Mouse (Mus musculus) midbrain, embryonic 13.5 days (tissue): Measurements from ENCODE around the gene Gapvd1. TPM values are rescaled to one million over a fixed set of nuclear protein-coding genes. Genes with fewer than 3 reads are reported as not detected.
"Not testable (repeated sequence)": the region's sequence is repeated elsewhere in the genome, so short reads cannot be mapped to it uniquely, and the experiment has no call there.

Experiments
- ATAC-seq: fragments of 200-750 bp; cut with Nextera tagmentation; 2 replicates; pipeline ENCODE4 v1.8.0; 2017; ENCODE audit warnings: mild to moderate bottlenecking, moderate TSS enrichment, moderate library complexity
- H3K27ac ChIP-seq: fragments of 300-500 bp; sonication (generic); 2 replicates; pipeline ENCODE4 v1.5.1; 2015; ENCODE audit warnings: inconsistent platforms, mild to moderate bottlenecking, moderate library complexity
- H3K27me3 ChIP-seq: fragments of 300-500 bp; sonication (generic); 2 replicates; pipeline ENCODE4 v1.6.1; 2015; ENCODE audit warnings: mild to moderate bottlenecking, inconsistent platforms
- H3K36me3 ChIP-seq: fragments of 300-500 bp; sonication (generic); 2 replicates; pipeline ENCODE4 v1.6.1; 2015; ENCODE audit warnings: mild to moderate bottlenecking, inconsistent platforms
- H3K4me1 ChIP-seq: fragments of 300-500 bp; sonication (generic); replicated peaks from 2 replicates; pipeline ENCODE4 v1.6.1; 2015; ENCODE audit warnings: inconsistent platforms
- H3K4me2 ChIP-seq: fragments of 300-500 bp; sonication (generic); replicated peaks from 2 replicates; pipeline ENCODE4 v1.6.1; 2015; ENCODE audit warnings: moderate library complexity, mild to moderate bottlenecking, inconsistent platforms
- H3K4me3 ChIP-seq: fragments of 300-500 bp; sonication (generic); replicated peaks from 2 replicates; pipeline ENCODE4 v1.5.1; 2015; ENCODE audit warnings: mild to moderate bottlenecking, inconsistent platforms
- H3K9ac ChIP-seq: fragments of 300-500 bp; sonication (generic); replicated peaks from 2 replicates; pipeline ENCODE4 v1.6.1; 2015; ENCODE audit warnings: mild to moderate bottlenecking, inconsistent platforms
- H3K9me3 ChIP-seq: fragments of 300-500 bp; sonication (generic); 2 replicates; pipeline ENCODE4 v1.6.1; 2016; ENCODE audit warnings: mild to moderate bottlenecking, inconsistent platforms
- WGBS: fragments of 180-500 bp; shearing (Covaris S2); methylation state at CpG from one replicate; pipeline ENCODE4 v1.1.7; 2015; 5-methylcytosine and 5-hydroxymethylcytosine counted together
- polyA plus RNA-seq: library from polyadenylated mRNA; unstranded; fragments of >200 nt; fragmentation: Nextera tagmentation; extraction: Ambion mirVana; gene quantifications from 2 replicates; pipeline ENCODE4 v1.2.1, GENCODE M21; 2015

Gapvd1 gene
- 123 and 126 TPM in 2 replicates for polyA plus RNA-seq

- Histone ChIP-seq H3K4me3 (peak within 1 kb of the TSS; percentile 95), H3K9me3 (no peaks in the 10 kb centered on the region), H3K9ac (peak within 1 kb of the TSS; percentile 97), H3K27me3 (no peaks in the 10 kb centered on the region), H3K4me2 (peak within 1 kb of the TSS; percentile 64), H3K36me3 (no peaks in the 10 kb centered on the region), H3K4me1 (peaks cover 29% of the 10 kb centered on the region), H3K27ac (peak within 1 kb of the TSS; percentile 98)
- ATAC-seq: 0 out of 2 replicates have a peak, but pooled peaks have one; percentile 53
- WGBS: 1% methylated on average over 13 of the region's 14 CpGs
Measured at GRCm38 (mm10) chr2:34754551-34755358, at the start of gene Gapvd1. Gene Gapvd1 (minus strand): TSS chr2:34755232.

GRCm38 (mm10) chr2:34804815-34805214 lies 49.8 kb upstream of the Gapvd1 start:
- H3K27me3 ChIP-seq: no peaks in the 10 kb centered on the region
- no peak overlapping the region for H3K4me3 ChIP-seq
- no peak for ATAC-seq
- H3K9ac ChIP-seq: no peak overlapping the region
- H3K4me1 ChIP-seq: peaks cover 19% of the 10 kb centered on the region
- H3K9me3 ChIP-seq: no peaks in the 10 kb centered on the region
- WGBS: 92% methylated on average over 1 of the region's 1 CpGs
- peaks cover 23% of the 10 kb centered on the region; the same call in 1 of the 2 replicates for H3K36me3 ChIP-seq
- H3K27ac ChIP-seq: no peak overlapping the region
- H3K4me2 ChIP-seq: no peak overlapping the region

- ATAC-seq: no peak
Measured at GRCm38 (mm10) chr2:34804172-34804571, 49.1 kb upstream of the Gapvd1 start.

DNA sequence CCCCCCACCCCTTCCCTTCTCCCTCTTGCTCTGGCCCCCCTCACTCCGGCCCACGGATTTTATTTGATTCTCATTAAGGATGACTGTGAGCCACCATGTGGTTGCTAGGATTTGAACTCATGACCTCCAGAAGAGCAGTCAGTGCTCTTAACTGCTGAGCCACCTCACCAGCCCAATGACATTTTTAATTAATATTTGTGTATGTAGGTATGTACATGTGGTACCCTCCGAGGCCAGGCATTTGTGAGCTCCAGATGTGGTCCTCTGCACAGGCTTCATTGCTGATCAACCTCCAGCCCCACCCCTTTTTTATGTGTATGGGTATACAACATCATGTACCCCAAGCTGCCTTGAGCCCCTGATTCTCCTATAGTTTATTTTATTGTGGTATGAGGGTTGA lies 48.7 kb upstream of the Gapvd1 start:
- Histone ChIP-seq H3K36me3 (peaks cover 19% of the 10 kb centered on the region; the same call in 1 of the 2 replicates), H3K4me3 (peak overlapping the region; percentile 26), H3K4me2 (peak overlapping the region; percentile 50), H3K9me3 (no peaks in the 10 kb centered on the region), H3K9ac (no peak overlapping the region), H3K27me3 (no peaks in the 10 kb centered on the region), H3K27ac (no peak overlapping the region), H3K4me1 (peaks cover 25% of the 10 kb centered on the region)
- 66% methylated on average over 3 of the region's 3 CpGs for WGBS
- ATAC-seq: no peak

More at GRCm38 (mm10) chr2:34804172-34804571, 49.1 kb upstream of the Gapvd1 start:
- Histone ChIP-seq H3K4me1 (peaks cover 21% of the 10 kb centered on the region), H3K4me3 (no peak overlapping the region), H3K9me3 (no peaks in the 10 kb centered on the region), H3K4me2 (peak overlapping the region; percentile 50; the same call in 1 of the 2 replicates), H3K9ac (no peak overlapping the region), H3K27ac (no peak overlapping the region), H3K27me3 (no peaks in the 10 kb centered on the region), H3K36me3 (peaks cover 23% of the 10 kb centered on the region; the same call in 1 of the 2 replicates)
- 96% methylated on average over 2 of the region's 2 CpGs for WGBS

GRCm38 (mm10) chr2:34802565-34803245 lies 47.7 kb upstream of the Gapvd1 start:
- peak overlapping the region; percentile 73 for H3K4me2 ChIP-seq
- ATAC-seq: peak; percentile 58; the same call in 1 of the 2 replicates
- peak overlapping the region; percentile 84 for H3K9ac ChIP-seq
- H3K36me3 ChIP-seq: peaks cover 14% of the 10 kb centered on the region; the same call in 1 of the 2 replicates
- H3K27ac ChIP-seq: peak overlapping the region; percentile 89
- peaks cover 25% of the 10 kb centered on the region for H3K4me1 ChIP-seq
- not testable (repeated sequence) for H3K9me3 ChIP-seq, H3K27me3 ChIP-seq
- under 1% methylated on average over 26 of the region's 32 CpGs for WGBS
- peak overlapping the region; percentile 68 for H3K4me3 ChIP-seq

GRCm38 (mm10) chr2:34801516-34802482 lies 46.8 kb upstream of the Gapvd1 start:
- Histone ChIP-seq H3K4me2 (peak overlapping the region; percentile 73), H3K9ac (peak overlapping the region; percentile 84), H3K9me3 (no peaks in the 10 kb centered on the region), H3K4me3 (peak overlapping the region; percentile 68), H3K27me3 (no peaks in the 10 kb centered on the region), H3K36me3 (peaks cover 11% of the 10 kb centered on the region; the same call in 1 of the 2 replicates), H3K27ac (peak overlapping the region; percentile 89), H3K4me1 (peaks cover 25% of the 10 kb centered on the region)
- peak; percentile 97 for ATAC-seq
- 5% methylated on average over 39 of the region's 39 CpGs for WGBS

- Histone ChIP-seq H3K9ac (no peak overlapping the region), H3K4me3 (no peak overlapping the region), H3K36me3 (0 out of 2 replicates have a peak, but pooled peaks cover 2% of the 10 kb centered on the region), H3K27me3 (no peaks in the 10 kb centered on the region), H3K4me2 (peak overlapping the region; percentile 70), H3K9me3 (no peaks in the 10 kb centered on the region), H3K27ac (no peak overlapping the region), H3K4me1 (peaks cover 25% of the 10 kb centered on the region)
- 84% methylated on average over 7 of the region's 7 CpGs for WGBS
- no peak for ATAC-seq
Measured at GRCm38 (mm10) chr2:34800371-34800770, 45.3 kb upstream of the Gapvd1 start.

DNA sequence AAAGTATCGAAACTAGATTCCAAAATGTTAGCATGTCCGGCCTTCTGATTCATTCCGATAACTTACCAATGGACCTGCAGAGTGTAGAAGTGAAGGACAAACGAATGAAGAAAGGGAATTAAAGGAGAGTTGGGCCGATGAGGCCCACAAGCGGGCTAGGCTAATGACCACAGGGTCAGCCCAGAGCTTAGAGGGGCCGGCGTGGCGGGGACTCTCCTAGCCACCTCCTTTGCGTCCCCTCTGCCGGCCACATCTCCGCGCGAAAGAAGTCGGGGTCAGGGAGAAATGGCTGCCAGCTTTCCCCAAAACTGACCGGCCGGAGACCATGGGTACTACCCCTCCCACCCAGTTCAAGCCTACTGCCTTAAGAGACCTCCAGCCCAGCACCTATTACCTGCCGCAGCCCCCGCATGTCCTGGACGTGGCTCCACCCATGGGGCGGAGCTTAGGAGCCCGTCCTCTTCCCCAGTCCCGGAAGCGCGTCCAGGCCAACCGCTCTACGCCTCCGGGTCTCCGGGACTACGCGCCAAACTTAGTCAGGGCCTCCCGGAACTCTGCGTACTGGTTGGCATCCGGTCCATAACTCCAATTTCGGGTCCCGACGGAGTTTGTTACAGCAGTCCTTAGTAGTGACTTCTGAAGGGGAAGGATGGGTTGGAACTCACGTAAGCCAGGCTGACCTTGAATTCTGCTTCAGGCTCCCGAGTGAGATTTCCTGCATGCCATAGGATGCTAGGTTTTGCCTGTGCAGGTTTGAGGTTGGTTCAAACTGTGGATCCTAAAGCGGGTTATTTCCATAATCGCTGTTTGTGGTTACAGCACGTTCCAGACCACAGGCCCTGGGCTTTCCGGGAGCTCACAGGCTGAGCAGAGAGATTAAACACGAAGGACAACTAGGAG lies 44.6 kb upstream of the Gapvd1 start, which contains the start of gene Rabepk:
TSS of gene Rabepk (minus strand) at position 556 of the 900 bp plus-strand sequence.
- 4% methylated on average over 44 of the region's 44 CpGs for WGBS
- peak within 1 kb of the TSS; percentile 65 for H3K9ac ChIP-seq
- no peaks in the 10 kb centered on the region for H3K9me3 ChIP-seq
- peaks cover 8% of the 10 kb centered on the region; the same call in 1 of the 2 replicates for H3K36me3 ChIP-seq
- no peaks in the 10 kb centered on the region for H3K27me3 ChIP-seq
- H3K4me2 ChIP-seq: peak within 1 kb of the TSS; percentile 70
- peak; percentile 52 for ATAC-seq
- no peak within 1 kb of the TSS for H3K27ac ChIP-seq
- H3K4me1 ChIP-seq: peaks cover 20% of the 10 kb centered on the region
- H3K4me3 ChIP-seq: peak within 1 kb of the TSS; percentile 56

DNA sequence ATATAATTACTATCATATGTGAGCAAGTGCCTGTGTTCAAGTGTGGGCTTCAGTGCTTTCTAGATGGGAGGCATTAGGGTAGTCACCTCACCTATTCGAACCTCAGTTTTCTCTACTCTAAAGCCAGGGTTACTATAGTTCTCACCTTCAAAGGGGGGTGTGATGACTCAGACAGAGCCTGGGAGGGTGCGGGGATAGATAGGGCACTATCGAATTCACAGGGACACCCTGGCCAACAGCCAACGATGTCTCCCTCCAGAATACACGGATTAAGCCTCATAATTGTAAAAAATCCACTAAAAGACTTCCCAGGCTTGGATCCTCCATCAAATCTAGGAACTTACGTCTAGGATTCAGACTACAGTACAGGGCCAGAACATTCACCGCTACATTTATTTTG lies 40.4 kb upstream of the Gapvd1 start:
- Histone ChIP-seq H3K4me2 (no peak overlapping the region), H3K36me3 (peaks cover 19% of the 10 kb centered on the region), H3K27me3 (no peaks in the 10 kb centered on the region), H3K9me3 (no peaks in the 10 kb centered on the region), H3K4me1 (peaks cover 8% of the 10 kb centered on the region), H3K9ac (no peak overlapping the region), H3K4me3 (no peak overlapping the region), H3K27ac (no peak overlapping the region)
- ATAC-seq: no peak
- 89% methylated on average over 7 of the region's 7 CpGs for WGBS

- no peak overlapping the region for H3K4me3 ChIP-seq
- peaks cover 5% of the 10 kb centered on the region for H3K4me1 ChIP-seq
- 91% methylated on average over 2 of the region's 2 CpGs for WGBS
- H3K4me2 ChIP-seq: no peak overlapping the region
- H3K36me3 ChIP-seq: peaks cover 19% of the 10 kb centered on the region
- no peak for ATAC-seq
- H3K9ac ChIP-seq: no peak overlapping the region
- no peaks in the 10 kb centered on the region for H3K9me3 ChIP-seq
- no peaks in the 10 kb centered on the region for H3K27me3 ChIP-seq
- H3K27ac ChIP-seq: no peak overlapping the region
Measured at GRCm38 (mm10) chr2:34794511-34794910, 39.5 kb upstream of the Gapvd1 start.
